Mouse (Mus musculus) yolk sac, embryonic 10.5 days (tissue): ENCODE data around the gene Taf12.
"Not testable (repeated sequence)": the region's sequence is repeated elsewhere in the genome, so short reads cannot be mapped to it uniquely, and the experiment has no call there.

Experiments used
- DNase-seq: peaks from one replicate; pipeline ENCODE4 v3.0.0-alpha.2; 2017; ENCODE audit warnings: low spot score

Taf12 gene

DNA sequence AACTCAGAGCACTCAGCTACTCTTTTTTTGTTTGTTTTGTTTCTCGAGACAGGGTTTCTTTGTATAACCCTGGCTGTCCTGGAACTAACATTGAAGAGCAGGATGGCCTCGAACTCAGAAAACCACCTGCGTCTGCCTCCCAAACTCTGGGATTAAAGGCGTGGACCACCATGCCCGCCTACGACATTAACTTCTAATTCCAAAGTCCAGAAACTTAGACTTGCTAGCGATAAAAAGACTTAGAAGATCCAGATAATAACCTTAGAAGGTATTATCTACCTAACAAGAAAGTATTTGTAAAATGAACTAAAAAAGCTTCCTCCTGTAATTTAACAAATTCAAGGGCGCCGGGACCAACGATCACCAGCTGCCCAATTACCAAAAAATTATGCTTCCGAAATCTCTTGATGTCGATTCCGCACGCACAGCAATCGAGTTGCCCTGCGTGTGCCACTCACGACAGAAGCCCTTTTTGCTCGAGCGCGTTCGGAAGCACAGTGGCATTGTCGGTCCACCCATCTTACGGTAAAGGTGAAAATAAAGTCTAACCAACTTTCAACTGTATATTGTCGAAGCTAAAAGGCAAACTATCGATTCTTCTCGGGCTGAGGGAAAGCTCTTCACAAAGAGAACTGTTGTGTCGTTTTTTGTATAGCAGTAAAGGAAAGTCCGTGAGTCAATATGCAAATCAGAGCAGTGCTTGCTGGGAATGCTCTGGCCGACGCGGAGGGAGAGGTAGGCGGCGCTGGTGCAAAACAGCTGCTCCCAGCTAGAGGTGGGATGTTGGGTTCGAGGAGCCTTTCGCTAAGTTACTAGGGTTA, 4.2 kb upstream of the Taf12 start:
- DNase-seq, result peak; percentile 94

DNA sequence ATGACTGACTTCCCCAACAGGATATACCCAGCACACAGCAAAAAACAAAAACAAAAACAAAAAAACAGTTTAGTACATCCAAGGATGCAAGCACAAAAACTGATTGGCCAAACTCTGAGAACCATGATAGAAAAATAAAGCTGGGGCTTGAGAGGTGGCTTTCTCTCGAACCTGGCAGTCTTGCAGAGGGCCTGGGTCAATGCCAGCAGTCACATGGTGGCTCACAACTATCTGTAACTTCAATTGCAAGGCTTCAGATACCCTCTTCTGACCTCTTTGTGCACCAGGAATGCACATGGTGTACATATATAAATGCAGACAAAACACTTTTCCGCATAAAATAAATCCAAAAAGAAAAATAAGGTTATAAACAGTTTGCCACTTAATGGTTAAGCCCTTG, 1.0 kb upstream of the Taf12 start:
- no peak for DNase-seq

DNA sequence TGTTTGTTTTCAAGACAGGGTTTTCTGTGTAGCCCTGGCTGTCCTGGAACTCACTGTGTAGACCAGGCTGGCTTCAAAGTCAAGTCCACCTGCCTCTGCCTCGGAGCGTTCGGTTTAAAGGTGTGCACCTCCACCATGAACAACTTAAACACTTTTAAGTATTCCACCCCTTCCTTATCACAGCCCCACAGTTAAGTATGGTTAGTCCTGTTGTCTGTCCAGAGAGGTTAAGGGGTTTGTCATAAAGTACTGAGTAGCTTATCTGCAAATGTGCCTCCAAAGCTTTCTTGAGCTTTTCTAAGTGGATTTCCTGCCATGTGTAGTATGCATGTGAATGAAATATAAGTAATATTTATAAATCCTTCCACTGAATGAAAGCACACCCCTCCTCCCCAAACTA, 1.8 kb downstream of the Taf12 start:
- DNase-seq, result no peak

DNA sequence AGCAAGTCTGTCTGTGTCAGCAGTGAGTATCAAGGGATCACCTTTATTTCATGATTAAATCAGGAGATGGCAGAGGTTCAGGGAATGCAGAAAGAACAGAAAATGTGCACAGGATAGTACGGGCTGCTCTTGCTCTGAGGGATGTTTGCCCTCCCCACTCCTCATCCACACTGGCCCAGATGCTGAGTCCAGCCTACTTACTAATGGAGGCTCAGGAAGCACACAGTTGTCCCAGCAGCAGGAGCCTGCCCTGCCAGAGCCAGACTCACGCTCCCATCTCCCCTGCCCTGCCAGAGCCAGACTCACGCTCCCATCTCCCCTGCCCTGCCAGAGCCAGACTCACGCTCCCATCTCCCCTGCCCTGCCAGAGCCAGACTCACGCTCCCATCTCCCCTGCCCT, 14.7 kb downstream of the Taf12 start:
- DNase-seq, result not testable (repeated sequence)

DNA sequence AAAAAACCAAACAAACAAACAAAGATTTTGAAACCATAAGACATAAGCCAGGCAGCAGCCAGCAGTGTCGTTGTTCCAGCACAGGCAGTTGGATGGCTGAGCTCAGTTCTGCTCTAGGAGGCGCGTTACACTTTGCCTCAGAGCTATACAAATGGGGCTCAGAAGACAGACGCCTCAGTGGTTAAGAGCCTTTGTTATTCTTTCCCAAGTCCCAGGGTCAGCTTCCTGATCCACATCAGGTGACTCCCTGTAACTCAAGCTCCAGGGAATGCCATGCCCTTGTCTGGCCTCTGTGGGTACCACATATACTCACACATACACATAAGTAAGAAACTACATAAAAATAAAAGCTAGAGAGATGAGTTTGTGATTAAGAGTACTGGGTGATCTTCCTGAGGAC, 16.9 kb downstream of the Taf12 start:
- no peak for DNase-seq

DNA sequence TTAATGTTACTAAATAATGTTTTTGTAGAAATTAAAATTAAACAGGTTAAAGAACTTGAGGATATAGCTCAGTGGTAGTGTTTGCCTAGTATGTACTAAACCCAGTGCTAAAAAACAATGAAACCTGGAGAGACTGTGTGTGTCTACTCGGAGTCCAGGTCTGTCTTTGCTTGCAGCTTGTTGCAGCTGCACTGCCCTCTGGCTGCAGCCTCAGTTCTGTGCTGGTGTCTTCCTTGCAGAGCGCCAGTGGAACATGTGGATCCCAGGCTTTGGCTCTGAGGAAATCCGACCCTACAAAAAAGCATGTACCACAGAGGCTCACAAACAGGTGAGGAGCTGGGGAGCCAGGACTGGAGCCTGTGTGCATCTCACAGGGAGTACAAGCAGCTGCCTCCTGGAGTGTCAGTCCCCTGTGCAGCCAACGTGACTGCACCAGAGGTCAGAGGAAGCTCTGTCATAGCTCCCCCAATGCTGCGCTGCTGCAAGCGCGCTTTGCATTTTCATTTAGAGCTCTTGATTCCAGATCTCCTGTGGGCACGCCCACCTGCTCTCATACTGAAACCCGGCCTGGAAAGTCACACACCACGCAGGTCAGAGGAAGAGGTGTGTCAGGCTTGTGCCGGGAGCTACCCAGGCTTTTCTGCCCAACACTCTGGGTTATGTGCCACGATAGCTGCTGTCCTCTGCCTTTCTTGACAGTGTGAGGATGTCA, 17.6 kb downstream of the Taf12 start:
- DNase-seq, result no peak

DNA sequence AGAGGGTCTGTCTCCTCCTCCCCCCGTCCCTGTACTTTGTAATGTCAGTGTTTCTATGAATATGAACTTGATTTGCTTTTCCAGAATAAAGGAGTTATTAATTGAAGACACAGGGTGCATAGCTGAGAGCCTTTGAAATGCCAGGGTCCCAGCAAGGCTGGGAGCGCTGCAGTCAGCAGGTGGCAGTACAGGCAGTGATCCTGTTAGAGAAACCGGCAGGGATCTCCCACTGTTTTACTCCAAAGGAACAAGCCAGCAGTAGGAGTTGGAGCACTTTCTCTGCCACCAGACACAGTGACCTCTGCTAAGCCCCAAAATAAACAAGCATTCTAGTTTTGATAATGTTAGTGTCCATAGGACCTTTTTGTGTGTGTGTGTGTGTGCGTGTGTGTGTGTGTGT, 18.8 kb downstream of the Taf12 start:
- no peak for DNase-seq

DNA sequence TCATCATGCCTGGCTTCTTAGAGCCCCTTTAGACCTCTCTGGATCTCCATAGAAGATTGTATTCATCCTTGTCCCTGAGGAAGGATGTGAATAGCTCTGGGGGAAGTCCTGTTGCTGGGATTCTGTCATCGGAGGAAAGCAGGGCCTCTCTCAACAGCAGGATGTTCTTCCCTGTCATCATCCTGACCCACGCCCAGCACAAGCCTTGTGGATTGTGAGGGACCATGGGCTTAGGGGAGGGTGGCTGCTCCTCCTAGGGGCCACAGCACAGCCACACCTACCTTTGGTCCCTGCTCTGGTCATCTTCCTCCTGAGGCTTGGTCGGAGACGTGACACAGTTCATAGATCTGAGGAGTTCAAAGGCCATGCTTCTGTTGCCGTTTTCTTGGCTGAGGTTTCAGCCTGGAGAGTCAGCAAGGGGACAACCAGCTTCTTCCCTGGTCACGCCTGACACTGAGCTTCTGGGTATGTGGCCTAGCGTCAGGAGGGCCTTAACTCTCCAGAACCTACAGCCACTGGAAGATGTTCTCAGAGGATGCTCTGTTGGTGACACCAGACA, 19.6 kb downstream of the Taf12 start:
- no peak for DNase-seq

DNA sequence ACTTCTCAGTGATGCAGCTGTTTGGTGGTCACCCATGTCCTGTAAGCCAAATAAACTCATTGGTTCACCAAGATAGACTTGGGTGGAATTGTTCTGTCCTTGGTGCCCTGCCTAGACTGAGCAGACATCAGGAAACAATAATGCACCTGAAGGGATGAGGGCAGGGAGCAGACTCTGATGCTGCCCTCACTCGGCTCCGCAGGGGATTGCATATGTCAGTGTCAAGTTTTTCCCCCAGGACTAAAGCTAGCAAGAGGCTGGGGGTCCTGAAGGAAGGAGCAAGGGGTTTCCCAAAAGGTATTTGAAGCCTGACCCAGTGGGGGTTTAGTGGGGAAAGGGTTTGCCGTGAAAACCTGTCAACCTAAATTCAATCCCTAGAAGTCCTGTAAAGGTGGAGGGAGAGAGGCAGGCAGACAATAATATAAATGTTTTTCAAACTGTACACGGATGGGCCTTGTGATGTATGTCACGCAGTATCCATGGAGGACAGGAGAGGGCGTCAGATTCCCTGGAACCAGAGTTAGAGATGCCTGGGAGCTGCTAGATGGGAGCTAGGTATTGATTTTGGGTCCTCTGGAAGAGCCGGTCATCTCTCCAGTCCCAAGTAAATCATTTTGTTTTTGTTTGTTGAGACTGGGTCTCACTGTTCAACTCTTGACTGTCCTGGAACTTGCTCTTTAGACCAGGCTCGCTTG, 21.7 kb downstream of the Taf12 start:
- DNase-seq, result no peak

DNA sequence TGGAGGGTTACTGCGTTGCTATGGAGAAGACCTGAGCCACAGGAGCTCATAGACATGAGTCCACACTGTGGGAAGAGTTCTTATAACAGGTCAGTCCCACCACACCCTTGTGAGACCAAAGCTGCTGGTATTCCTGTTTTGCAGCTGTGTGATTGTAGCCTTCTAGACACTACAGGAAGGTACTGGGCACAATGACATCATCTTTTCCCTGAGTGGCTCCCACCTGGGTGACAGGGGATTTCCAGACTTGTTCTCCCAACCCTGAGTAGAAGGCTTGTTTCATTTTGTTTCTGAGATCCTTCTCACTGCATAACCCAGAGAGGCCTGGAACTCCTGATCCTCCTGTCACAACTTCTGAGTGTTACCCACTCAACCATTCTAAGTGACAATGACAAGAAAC, 25.7 kb downstream of the Taf12 start:
- no peak for DNase-seq

DNA sequence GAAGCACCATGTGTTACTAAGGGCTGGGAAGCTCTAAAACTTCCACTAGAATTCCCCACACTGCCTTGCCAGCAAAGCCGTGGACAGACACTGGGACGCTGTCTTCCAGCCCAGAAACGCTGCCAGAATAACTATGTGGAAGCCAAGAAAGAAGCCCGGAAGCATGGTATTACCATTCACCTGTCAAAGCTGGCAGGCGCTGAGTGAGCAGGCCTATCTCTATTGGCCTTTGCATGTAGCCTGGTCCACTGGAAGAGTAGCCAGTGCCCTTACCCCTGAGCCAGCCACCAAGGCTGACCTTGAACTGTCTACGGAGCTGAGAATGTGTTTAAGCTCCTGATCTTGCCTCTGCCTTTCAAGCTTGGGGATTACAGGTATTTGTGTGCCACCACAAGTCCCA, 27.3 kb downstream of the Taf12 start:
- DNase-seq, result no peak

DNA sequence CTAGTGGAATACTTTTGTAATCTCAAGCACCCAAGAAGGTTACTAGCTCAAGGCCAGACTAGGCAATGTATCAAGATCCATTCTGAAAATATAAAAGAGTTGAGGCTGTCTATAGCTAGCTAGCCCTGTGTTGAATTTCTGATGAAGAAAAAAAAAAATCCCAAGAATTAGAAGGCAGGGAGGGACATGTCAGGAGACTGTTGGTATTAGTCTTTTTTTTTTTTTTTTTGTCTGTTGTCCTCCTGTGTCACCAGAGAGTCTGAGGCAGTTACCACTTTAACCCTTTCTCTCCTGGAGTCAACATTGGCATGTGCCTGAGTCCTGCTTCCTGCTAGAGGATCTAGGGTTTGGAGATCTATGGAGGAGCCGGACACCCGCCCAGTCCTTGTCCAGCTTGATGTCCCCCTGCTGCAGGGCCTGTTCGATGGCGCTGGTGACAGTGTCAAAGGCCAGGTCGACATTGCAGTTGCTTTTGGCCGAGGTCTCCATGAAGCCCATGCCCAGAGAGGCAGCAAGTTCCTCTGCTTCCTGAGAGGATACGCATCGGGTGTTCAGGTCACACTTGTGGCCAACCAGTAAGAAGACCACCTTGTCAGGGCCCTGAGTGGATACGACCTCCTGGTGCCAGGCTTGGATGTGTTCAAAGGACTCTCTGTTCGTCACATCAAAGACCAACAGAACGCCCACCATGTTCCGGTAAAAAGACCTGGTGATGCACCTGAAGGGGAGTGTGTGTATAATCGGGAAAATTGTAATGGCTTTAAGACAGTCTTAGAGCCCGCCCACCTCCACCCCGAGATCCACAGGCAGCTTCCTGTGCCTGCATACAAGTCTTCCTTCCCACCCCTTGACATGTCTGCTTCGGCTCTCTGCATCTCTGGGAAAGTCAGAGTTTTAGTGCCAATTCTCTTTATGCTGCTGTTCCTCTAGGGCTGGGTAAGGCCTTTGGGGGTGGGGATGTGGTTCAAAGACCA, 28.1 kb downstream of the Taf12 start:
- no peak for DNase-seq

DNA sequence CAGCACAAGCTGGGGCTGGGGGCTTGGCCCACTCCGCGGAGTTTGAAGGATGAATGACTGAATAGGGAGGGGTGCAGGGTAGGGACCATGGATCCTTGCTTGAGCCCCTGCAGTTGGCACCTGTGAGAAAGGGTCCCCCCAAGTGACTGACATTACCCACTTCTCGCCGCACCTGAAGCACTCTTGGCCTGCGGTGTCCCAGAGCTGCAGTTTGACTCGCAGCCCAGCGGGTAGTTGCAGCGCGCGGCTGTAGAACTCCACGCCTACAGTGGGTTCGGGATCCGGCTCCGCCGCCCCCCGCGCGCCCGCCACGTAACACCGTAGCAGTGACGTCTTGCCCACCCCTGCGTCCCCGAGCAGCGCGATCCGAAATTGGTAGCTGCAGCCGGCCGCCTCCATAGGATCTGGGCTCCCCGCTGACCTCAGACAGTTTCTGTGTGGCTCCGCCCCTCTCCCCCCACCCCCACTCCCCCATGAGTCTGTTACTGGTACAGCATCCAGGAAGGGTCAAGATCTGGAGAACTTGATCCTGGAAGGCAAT, 28.8 kb downstream of the Taf12 start, which contains the start of gene Rab42:
TSS of gene Rab42 (minus strand) at position 447 of the 541 bp plus-strand sequence.
- DNase-seq, result peak; percentile 79

DNA sequence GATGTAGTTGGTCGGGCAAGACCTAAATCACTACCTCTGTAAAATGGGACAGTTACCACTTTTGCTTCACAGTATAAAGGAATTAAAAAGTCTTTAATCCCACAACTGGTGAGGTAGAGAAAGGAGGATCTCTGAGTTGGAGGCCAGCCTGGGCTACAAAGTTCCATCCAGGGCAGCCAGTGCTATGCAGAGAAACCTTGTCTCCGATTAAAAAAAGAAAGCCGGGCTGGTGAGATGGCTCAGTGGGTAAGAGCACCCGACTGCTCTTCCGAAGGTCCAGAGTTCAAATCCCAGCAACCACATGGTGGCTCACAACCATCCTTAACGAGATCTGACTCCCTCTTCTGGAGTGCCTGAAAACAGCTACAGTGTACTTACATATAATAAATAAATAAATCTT, 29.3 kb downstream of the Taf12 start:
- not testable (repeated sequence) for DNase-seq

DNA sequence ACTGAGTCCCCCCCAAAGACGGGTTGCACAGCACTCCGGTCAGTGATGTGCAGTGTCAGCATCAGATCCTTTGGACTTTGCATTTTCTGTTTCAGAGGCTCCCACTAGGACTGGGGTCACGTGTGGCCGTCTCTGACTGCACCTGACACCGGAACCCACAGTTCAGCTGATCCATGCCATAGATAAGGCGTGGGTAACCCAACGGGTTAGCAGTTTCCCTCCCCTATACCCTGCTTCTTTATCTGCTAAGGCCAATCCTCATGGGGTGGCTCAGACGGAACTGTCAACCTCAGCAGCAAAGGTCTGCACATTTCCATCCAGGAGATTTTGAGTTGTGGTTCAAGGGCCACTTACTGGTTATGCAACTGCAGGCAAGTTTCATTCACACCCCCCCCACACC, 31.1 kb downstream of the Taf12 start:
- peak; percentile 63 for DNase-seq

DNA sequence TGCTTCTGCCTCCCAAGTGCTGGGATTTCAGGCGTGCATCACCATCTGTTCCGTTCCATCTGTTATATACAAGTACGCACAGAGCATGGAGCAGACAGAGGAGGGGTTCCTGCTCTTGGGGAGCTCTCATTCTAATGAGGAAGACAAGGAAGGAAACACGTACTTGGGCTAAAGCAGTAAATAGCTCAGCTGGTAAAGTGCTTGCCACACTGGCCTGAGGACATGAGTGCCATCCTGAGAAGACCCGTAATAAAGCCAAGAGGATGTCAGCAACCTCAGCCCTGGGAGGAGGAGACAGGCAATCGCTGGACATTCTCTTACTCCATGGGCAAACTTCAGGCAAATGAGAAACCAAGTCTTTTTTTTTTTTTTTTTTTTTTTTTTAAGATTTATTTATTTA, 31.8 kb downstream of the Taf12 start:
- no peak for DNase-seq

DNA sequence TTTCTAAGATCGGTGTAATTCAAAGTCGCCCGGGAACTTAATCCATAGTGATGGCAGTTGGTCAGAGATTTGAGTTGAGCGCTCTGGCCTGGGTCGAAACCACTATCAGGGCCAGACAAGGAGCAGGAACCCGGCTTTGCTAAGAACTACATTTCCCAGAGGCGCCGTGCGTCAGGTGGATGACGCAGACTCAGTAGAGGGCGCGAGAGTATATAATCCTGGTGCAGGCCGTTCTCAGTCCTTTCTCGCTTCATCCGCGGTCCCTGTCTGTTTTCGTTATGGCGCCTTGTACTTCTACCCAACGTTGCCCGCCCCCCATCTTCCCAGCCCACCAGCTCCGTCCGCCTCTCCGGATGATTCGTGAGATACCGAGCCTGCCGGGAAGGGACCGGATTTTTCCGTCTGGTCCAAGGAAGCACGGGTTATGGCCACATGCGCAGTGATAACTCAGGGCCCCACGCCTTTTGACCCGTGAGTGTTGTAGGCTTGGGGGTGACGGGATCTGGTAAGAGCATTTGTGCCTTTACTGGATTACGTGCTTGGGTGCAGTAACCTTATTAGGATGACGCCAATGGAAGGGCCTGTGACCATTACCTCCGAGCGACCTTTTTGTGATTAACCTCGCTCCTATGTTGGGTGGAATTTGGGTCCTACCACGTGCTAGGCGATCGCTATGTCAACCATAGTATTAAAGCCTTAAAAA, 34.4 kb downstream of the Taf12 start:
- DNase-seq, result peak; percentile 91

DNA sequence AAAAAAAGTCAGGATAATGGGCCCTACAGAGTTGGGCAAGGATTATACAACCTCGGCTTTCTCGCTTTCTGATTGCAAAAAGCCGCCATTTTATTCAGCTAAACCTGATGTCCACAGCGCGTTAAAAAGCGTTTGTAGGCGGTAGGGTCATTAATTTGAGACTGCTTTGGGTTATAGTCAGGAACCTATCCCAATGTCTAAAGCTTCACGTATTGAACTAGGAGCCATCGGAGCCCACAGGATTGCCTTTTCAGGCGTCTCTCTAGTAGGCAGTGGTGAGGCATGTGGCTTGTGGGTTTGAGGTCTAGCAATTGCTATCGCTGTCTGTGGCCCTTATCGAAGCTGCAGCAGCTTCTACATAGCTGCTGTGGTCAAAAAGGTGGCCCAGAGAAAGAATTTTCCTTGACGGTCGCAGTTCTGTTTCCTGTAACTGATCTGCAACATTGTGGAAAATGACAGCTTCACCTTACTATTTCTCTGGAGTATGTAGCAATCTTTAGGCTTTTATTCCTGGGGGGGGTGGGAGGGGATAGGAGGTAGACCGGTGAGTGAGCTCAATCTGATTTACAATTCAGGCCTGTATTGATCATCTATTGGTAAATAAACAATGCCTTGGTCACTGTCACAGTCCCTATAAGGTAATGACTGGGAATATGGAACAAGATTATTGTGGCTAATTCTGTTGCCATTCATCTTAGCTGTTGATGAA, 35.1 kb downstream of the Taf12 start:
- peak; percentile 23 for DNase-seq

DNA sequence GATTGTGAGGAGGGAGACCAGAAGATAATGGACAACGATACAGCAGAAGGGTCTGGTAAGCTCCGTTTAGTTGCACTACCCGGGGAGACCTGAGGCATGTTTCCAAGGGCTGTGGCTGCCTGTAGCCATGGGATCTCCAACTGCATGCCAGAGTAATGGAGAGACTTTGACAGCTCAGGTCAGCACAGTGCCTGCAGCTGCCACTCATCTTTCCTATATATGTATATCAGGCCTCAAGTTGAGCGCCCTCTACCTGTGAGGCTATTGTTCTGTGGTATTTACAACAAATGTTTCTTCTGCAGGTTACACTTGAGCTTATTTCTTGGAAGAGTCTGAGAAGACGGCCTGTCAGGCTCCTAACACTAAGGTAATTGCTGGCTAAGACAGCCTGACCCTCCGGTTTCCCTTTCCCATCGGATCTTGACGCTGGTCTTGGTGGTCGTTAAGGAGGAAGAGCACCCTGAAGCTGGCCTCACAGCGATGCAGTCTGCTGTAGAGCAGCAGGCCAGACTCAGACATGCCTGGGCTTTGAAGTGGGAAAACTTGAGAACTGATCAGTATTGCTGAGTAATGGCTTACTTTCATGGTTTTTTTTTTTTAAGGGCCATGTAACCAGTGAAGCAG, 35.8 kb downstream of the Taf12 start:
- peak; percentile 47 for DNase-seq
